Mouse (Mus musculus): ENCODE results near the gene Gm49373. TPM values are rescaled to one million over a fixed set of nuclear protein-coding genes. Genes with fewer than 3 reads are reported as not detected.

The Gm49373 gene
- total and polyA plus RNA-seq, 3 experiments = 0.60 to 1.5 (median 0.85) TPM

DNA sequence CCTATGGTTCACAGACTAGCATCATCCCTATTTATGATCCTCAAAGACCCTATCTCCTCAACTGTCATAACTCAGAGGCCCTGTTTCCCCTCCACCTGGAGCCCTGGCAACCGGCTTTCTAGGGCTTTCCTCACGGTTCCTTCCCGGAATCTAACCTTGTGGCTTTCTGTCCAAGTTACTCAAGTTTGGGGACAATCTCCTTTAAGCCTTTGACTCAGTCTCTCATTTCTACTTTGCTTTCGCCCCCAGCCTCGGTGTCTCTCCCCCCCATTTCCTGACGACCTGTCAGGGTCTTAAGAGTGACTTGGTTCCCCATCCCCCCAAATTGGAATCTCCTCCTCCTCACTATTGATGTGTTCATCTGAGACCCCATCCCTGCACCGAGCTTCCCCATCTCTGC lies 40.4 kb downstream of the Gm49373 start:
- Histone ChIP-seq H3K9me3 (replicated peaks; ENCODE audit: low read length) (no peaks in the 10 kb centered on the region), H3K36me3 (replicated peaks in 1 of 2; ENCODE audit: control insufficient read depth in 1 of 2, insufficient read depth in 1 of 2, low read length in 1 of 2) (peaks cover 34 to 42% of the 10 kb centered on the region in 2 experiments), H3K4me1 (ENCODE audit: control insufficient read depth in 1 of 2, insufficient read depth in 2 of 2) (peaks cover 12 to 50% of the 10 kb centered on the region in 2 experiments), H3K4me3 (replicated peaks in 1 of 3; ENCODE audit: low read depth in 2 of 3, low read length in 2 of 3, poor library complexity in 1 of 3) (peak overlapping the region; percentile 67 to 76 (median 74)), H3K27me3 (replicated peaks) (no peaks in the 10 kb centered on the region), H3K9ac (ENCODE audit: insufficient read depth, low read depth) (peak overlapping the region; percentile 31; the same call in 1 of the 2 replicates), H3K27ac (ENCODE audit: insufficient read depth, low read depth) (no peak overlapping the region), H3K79me2 (replicated peaks; ENCODE audit: control insufficient read depth, extremely low read depth, insufficient read depth, poor library complexity, severe bottlenecking) (no peaks in the 10 kb centered on the region), H3K4me2 (ENCODE audit: insufficient read depth, low read depth, poor library complexity, severe bottlenecking) (peak overlapping the region; percentile 74)
- dilution Hi-C loops (cut with MboI; ENCODE audit: extremely low pct_ligation_motif_present, extremely low pct_unique_long_range_greater_than_20kb, low sequenced_read_pairs) = no loop called here
- DNase-seq (ENCODE audit: extremely low read depth) = no peak
- TF ChIP-seq GABPA (IDR thresholded peaks at IDR 0.05; ENCODE audit: insufficient replicate concordance, low read depth, low read length) (no peak), ZNF384 (IDR thresholded peaks at IDR 0.05; ENCODE audit: low read depth, low read length) (no peak), ELF1 (IDR thresholded peaks at IDR 0.05; ENCODE audit: low read depth, low read length) (0 out of 2 replicates have a peak, but pooled peaks have one; percentile 1), RCOR1 (conservative IDR thresholded peaks at IDR 0.05; ENCODE audit: low read depth, low read length) (no peak), MXI1 (IDR thresholded peaks at IDR 0.05; ENCODE audit: low read depth, low read length) (no peak), MAFK (IDR thresholded peaks at IDR 0.05; ENCODE audit: insufficient replicate concordance, low read length) (no peak), NELFE (IDR thresholded peaks at IDR 0.05; ENCODE audit: low read depth, low read length) (no peak; the same call in 1 of the 2 replicates), MAX (IDR thresholded peaks at IDR 0.05; ENCODE audit: low read length) (peak; percentile 5; the same call in 1 of the 2 replicates), USF1 (IDR thresholded peaks at IDR 0.05; ENCODE audit: low read depth, low read length) (no peak), BHLHE40 (IDR thresholded peaks at IDR 0.05; ENCODE audit: low read depth, low read length) (0 out of 2 replicates have a peak, but pooled peaks have one; percentile 5), NRF1 (IDR thresholded peaks at IDR 0.05; ENCODE audit: low read depth, low read length) (no peak)
- in situ Hi-C loops (cut with MboI; ENCODE audit: low pct_ligation_motif_present, low pct_unique_long_range_greater_than_20kb, low sequenced_read_pairs) = loop anchor here (5.0 kb wide), 1 partner anchor 95 kb away; no protein-coding TSS in a partner anchor

DNA sequence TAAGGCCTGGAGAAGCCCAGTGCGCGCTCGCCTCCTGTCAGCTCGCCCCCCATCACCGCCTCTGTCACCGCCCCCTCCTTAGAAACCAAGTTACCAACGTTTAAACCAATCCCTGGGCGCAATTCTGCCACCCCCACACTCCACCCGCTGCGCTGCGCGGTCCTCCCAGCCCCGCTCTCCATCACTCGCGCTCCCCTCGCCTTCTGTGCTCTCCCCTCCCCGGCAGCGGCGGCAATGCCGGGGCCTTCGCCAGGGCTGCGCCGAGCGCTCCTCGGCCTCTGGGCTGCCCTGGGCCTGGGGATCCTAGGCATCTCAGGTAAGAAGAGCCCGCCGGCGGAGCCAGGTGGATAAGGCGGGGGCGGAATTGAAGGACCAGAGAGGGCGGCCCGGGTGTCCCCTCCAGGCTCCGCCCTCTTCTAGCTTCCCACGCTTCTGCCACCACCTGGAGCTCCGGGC lies 41.0 kb downstream of the Gm49373 start, which contains the start of gene Icam5:
Gene Icam5 (plus strand): TSS at position 178 of the 456 bp plus-strand sequence.
- in situ Hi-C loops (cut with MboI; ENCODE audit: low pct_ligation_motif_present, low pct_unique_long_range_greater_than_20kb, low sequenced_read_pairs) = loop anchor here (5.0 kb wide), 1 partner anchor 95 kb away; no protein-coding TSS in a partner anchor
- peaks cover 14 to 52% of the 10 kb centered on the region in 2 experiments for H3K4me1 ChIP-seq (ENCODE audit: control insufficient read depth in 1 of 2, insufficient read depth in 2 of 2)
- H3K4me2 ChIP-seq (ENCODE audit: insufficient read depth, low read depth, poor library complexity, severe bottlenecking) = peak within 1 kb of the TSS; percentile 74
- no peak for DNase-seq (ENCODE audit: extremely low read depth)
- TF ChIP-seq TBP (conservative IDR thresholded peaks at IDR 0.05; ENCODE audit: low read depth, low read length) (no peak), NELFE (IDR thresholded peaks at IDR 0.05; ENCODE audit: low read depth, low read length) (0 out of 2 replicates have a peak, but pooled peaks have one; percentile 17), ELF1 (IDR thresholded peaks at IDR 0.05; ENCODE audit: low read depth, low read length) (0 out of 2 replicates have a peak, but pooled peaks have one; percentile 4), E2F4 (IDR thresholded peaks at IDR 0.05; ENCODE audit: insufficient replicate concordance, low read depth, low read length) (no peak), ZNF384 (IDR thresholded peaks at IDR 0.05; ENCODE audit: low read depth, low read length) (no peak), NRF1 (IDR thresholded peaks at IDR 0.05; ENCODE audit: low read depth, low read length) (no peak), GABPA (IDR thresholded peaks at IDR 0.05; ENCODE audit: insufficient replicate concordance, low read depth, low read length) (no peak), RCOR1 (conservative IDR thresholded peaks at IDR 0.05; ENCODE audit: low read depth, low read length) (0 out of 2 replicates have a peak, but pooled peaks have one; percentile 21), MAX (IDR thresholded peaks at IDR 0.05; ENCODE audit: low read length) (no peak), UBTF (IDR thresholded peaks at IDR 0.05; ENCODE audit: low read depth, low read length) (no peak), MXI1 (IDR thresholded peaks at IDR 0.05; ENCODE audit: low read depth, low read length) (no peak)
- peaks cover 36 to 42% of the 10 kb centered on the region in 2 experiments for H3K36me3 ChIP-seq (replicated peaks in 1 of 2; ENCODE audit: control insufficient read depth in 1 of 2, insufficient read depth in 1 of 2, low read length in 1 of 2)
- H3K27ac ChIP-seq (ENCODE audit: insufficient read depth, low read depth) = peak within 1 kb of the TSS; percentile 92
- no peaks in the 10 kb centered on the region for H3K27me3 ChIP-seq (replicated peaks)
- peak within 1 kb of the TSS; percentile 46 for H3K9ac ChIP-seq (ENCODE audit: insufficient read depth, low read depth)
- dilution Hi-C loops (cut with MboI; ENCODE audit: extremely low pct_ligation_motif_present, extremely low pct_unique_long_range_greater_than_20kb, low sequenced_read_pairs) = no loop called here
- peak within 1 kb of the TSS; percentile 67 to 76 (median 74) for H3K4me3 ChIP-seq (replicated peaks in 1 of 3; ENCODE audit: low read depth in 2 of 3, low read length in 2 of 3, poor library complexity in 1 of 3)
- H3K9me3 ChIP-seq (replicated peaks; ENCODE audit: low read length) = no peaks in the 10 kb centered on the region
- no peaks in the 10 kb centered on the region for H3K79me2 ChIP-seq (replicated peaks; ENCODE audit: control insufficient read depth, extremely low read depth, insufficient read depth, poor library complexity, severe bottlenecking)

Measured in CH12.LX (cell line).